Mouse (Mus musculus) cerebellum, adult 11-12 months (tissue): Measurements from ENCODE around the gene Mpp6.

Experiments used
- DNase-seq: peaks from one replicate; pipeline ENCODE4 v3.0.0; 2022

Gene Mpp6

GRCm38 (mm10) chr6:50232984-50233383 is 122.9 kb downstream of the Mpp6 start:
- no peak for DNase-seq

- DNase-seq, result no peak
Measured at GRCm38 (mm10) chr6:50237963-50238362, 127.9 kb downstream of the Mpp6 start.

GRCm38 (mm10) chr6:50239902-50240301 is 129.9 kb downstream of the Mpp6 start:
- DNase-seq, result no peak

GRCm38 (mm10) chr6:50240437-50240836 is 130.4 kb downstream of the Mpp6 start:
- no peak for DNase-seq

- DNase-seq, result no peak
Measured at GRCm38 (mm10) chr6:50244126-50244525, 134.1 kb downstream of the Mpp6 start.

GRCm38 (mm10) chr6:50244967-50245366 is 134.9 kb downstream of the Mpp6 start:
- DNase-seq, result no peak

- DNase-seq, result no peak
Measured at GRCm38 (mm10) chr6:50247356-50247755, 137.3 kb downstream of the Mpp6 start.

- no peak for DNase-seq
Measured at GRCm38 (mm10) chr6:50247791-50248190, 137.8 kb downstream of the Mpp6 start.
